Mouse (Mus musculus) thymus, adult 18-20 months (tissue): ENCODE results near the gene Igf1r.

Experiments used
- DNase-seq, 2 experiments: peaks; one replicate each; pipeline ENCODE4 v3.0.0; 2022; ENCODE audit warnings: mixed read lengths in 2 of 2

Gene Igf1r

DNA sequence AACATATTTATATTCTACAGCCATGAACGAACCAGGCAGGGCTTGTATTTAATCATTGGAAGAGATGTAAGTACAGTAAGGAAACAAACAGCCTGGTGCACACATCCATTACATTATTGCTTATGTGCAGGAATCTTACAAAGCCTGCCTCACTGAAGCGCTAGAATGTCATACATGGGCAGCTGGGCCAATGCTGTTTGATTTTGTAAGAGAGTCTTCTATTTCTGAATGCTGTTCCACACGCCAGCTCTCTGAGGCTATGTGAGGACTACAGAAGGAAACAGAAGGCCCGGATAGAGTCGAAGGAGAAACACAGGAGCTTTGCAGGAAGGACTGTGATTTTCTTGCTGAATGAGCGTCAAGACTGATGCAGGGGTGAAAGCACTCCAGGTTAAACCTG is 136.2 kb downstream of the Igf1r start:
- no peak for DNase-seq

DNA sequence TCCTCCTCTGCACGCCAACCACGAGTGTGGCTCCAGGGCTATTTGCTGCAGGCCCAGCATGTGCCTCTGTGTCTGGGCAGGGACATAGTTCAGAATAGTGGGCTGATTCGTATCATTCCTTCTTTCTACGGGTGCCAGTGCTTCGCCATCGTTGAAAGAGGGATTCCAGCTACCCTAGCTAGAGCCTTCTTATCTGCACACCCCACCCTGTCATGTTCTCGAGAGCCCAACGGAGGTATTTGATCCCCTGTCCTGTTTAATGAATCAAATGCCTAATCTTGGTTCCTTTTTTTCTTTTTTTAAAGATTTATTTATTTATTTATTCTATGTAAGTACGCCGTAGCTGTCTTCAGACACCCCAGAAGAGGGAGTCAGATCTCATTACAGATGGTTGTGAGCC is 137.1 kb downstream of the Igf1r start:
- DNase-seq, result no peak

DNA sequence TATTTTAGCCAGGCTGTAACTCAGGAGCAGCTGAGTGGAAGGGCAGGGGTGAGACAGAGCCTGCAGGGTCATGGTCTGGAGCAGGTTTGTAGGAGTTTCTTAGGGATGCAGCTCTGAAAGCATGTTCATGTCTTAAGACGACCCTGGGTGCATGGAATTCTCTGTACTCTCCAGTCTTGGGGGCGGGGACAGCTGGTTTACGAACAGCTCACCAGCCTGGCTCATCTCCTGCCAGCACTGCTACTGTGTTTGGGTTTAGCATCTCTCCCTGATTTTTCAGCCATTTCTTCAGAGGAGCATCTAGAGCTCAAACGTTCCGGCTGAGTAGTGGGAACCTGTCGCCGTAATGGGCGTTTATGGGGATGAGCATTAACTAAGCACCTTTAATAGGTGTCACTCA is 137.9 kb downstream of the Igf1r start:
- DNase-seq, result no peak

DNA sequence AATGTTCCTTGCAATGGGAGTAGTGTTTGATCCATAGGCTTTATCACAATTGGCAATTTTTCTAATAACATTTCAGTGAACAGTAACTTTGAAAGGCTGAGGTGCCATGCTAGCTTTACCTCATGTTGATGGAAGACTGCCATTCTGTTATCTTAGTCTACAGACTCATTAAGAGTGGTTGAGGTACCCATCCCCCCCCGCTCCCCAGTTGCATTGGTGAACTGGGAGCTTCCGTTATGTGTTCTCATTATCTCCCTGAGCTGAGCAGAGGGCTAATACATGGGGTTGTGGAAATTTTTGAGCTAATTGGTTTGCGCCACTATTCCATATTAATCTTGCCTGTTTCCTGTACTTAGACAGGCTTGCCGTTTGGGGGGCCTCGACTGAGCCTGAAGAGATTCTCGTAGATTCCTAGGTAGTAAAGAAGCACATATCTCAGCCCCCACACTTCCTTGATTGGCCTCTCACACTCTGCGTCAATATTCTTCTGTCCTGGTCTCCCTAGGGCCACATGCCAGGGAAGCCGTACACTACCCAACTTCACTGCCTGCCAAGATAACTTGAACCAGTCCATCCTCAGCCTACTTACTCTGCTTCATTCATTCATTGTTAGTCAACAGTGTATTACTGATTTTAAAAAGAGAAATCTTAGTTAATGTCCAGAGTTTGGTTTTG is 139.8 kb downstream of the Igf1r start:
- no peak for DNase-seq

DNA sequence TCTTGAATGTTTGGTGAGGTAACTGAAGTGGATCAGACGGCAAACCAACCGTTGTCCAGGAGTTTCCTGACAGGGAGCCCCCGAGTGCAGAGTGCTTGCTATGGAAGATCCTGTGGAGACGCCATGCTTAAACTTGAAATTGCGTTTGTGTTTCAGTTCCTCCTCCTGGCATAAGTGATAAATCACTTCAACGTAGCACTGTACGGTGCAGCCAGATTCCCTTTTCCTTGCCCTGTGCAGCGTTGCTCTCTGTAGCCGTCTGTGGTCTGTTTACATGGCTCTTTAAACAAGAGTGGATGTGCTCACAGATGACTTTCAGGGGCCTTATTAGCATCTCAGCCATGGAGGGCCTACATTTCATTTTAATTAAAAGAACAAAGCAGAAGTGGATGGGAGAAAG is 141.2 kb downstream of the Igf1r start:
- DNase-seq, result no peak

DNA sequence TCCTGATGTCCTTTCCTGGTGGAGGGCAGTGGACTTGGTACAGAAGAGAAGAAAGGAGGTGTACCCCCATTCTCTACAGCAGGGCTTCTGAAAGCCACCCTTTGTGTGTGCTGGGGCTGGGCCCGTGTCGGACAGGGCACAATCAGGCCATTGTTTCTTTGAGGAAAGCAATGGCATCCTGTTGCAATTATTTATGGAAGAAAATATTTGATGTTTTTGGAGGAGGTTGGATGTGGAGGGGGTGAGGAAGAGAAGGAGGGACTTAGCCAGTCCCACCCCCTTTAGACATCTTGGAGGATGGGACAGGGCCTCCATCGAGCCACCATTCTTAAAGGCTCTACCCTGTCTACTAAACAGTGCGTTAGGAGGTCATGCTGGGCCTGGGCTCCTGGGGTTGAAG is 142.9 kb downstream of the Igf1r start:
- DNase-seq, result no peak

DNA sequence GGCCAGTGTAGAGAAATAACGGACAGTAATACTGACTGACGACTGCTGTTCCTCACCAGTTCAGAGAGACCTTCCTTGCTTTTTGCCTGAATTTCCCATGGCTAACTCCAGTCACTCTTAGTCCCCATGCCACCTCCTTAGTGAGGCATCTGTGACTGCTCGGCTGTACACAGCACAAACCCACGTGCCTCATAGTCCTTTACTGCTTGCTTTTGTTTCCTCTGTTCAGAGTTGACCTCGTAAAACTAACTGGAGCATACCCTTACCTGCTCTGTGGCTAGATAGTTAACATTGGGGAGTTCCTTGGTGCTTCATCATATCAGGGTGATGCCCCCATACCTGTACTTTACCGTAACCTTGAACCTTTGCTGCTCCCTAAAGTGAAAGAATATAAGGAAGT is 143.8 kb downstream of the Igf1r start:
- DNase-seq, result no peak

DNA sequence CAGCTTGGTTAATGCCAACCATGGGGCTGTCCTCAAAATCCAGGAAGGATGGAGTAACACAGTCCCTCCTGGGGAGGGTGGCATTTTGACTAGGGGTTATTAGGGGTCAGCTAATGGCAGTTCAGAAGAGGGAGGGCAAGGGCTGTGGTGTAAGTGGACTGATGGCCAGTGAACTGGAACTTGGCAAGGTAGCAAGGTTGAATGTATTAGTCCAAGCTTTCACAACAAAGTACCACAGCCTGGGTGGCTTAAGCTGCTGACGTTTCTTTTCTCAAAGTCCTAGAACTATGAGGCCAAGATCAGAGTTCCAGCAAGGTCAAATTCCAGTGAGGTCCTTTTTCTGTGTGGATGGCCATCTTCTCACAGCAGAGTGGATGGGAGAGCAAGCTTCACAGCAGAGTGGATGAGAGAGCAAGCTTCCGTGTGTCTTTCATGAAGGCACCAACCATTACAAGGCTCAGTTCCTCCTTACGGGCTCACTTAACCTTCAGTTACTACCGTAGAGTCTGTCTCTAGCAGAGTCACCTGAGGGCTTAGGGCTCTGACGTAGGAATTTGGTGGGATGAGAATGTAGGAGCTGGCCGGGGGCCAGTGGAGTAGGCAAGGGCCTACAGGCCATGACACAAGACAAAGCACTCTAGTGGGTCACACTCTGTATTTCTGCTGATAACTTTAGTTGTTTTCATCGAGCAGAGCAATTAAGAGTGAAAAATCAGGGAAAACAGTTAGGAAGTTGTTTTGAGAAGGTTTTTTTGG is 144.6 kb downstream of the Igf1r start:
- no peak for DNase-seq

DNA sequence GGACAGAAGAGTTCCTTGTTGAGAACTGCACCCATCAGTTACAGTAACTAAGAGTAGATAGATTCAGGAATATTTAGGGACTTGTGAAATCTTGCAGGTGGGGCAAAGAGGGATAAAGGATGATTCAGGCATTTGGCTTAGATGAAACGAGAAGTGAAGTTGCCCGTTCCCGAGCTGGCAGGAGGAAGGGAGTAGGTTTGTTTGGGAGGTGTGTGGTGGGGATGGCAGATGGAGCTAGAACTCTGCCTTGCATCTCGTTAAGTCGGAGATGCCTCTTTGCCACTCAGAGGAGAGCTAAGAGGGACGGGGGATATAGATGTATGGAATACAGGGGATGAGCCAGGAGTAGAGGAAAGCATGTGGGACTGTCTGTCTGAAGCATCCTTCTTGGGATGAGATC is 145.5 kb downstream of the Igf1r start:
- no peak for DNase-seq

DNA sequence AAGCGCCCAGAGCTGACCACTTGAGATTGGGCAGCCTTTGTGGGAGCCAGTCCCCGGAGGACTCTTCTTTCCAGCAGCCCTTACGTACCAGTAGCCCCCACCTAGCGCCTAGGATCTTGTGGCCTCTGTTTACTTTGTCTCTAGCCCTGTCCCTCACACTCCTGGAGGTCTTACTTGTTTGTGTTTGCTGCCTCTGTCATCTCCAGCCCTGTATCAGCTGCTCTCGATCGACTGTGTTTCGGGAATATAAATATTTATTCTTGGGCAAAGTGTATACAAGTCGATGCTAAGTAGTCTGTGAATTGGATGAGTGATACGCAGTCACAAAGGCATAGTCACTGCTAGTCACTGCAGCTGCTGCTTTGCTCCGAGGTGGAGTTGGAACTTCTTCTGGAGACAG is 147.8 kb downstream of the Igf1r start:
- DNase-seq, result no peak

DNA sequence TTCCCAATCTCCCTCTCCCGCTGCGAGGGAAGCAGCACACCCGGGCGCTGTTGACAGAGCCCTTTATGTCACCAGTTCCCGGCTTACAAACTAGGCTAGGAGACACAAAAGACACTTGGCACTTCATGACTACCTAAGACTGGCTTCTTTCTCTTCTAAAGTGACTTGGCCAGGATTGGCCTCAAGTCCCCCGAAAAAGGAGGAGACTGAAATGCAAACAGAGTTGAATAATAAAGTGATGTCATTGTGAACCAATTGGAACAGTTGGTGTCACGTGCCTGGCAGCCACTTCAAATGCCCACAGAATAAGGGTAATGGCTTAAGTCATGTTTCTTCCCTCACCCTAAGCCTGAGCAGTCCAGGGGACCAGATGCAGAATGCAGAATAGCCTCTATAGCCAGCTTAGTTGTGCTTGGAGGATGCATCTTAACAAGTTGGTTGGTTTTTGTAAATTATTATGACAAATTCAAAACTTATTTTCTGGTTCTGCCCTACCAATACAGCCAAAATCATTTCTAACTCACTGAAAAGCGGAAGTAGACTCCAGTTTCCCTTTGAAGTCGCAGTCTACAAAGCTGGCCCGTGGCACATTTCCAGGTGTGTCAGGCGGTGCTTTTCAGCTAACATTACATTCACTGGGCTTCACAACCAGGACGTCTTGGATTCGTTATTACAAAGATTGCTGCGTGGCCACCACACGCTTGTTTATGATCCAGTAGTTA is 150.0 kb downstream of the Igf1r start:
- peak in 1 of 2 experiments; percentile 19 for DNase-seq

DNA sequence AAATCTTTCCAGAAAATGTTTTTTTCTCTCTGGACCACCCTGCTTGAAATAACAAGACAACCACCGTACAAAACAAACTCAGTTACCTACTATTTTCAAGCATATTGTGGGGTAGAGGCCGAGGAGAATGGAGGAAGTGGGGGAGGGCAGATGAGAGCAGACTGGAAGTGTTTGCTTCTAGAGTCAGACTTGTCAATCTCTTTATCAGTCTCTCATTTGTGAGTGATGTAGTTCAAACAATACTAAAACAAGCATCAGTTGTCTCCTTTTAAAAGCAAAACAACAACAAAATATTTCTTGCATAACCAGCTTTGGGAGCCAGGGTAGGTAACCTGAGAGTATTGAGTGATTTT is 150.5 kb downstream of the Igf1r start:
- no peak for DNase-seq

DNA sequence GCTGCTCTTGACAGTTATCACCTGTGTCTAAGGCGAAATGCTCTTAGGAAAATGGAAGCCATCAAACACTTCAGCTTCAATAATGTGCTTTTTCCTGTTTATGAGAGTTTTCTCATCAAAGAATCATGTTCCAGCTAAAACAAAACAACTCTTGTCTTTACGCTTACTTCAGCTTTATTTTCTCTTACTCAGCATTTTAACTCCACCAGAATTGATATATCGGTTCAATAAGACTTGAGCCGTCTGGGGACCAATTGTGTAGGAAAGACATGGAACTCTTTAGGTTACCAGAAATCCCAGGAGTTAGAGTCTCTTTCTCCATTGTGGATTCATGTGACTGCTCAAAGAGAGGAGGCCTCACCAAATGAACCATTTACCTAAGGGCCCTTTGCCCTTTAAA is 158.9 kb downstream of the Igf1r start:
- no peak for DNase-seq

DNA sequence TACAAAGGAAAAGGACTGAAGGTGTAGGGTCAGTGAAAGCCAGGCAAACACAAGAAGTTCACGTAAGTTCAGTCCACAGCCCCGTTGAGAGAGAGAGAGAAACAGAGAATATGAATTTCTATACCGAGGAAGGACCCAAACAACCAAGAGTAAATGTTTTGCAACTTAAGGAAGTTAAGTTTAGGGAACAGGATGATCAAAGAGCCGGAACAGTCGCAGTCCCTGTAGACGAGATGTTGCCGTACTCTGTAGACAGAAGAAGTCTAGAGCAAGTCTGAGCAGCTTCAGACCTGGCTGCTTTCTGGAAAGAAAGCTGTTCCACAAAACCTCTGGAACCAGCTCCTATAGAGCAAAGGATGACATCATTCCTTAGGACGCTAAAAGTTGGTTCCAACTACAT is 160.0 kb downstream of the Igf1r start:
- DNase-seq, result no peak

DNA sequence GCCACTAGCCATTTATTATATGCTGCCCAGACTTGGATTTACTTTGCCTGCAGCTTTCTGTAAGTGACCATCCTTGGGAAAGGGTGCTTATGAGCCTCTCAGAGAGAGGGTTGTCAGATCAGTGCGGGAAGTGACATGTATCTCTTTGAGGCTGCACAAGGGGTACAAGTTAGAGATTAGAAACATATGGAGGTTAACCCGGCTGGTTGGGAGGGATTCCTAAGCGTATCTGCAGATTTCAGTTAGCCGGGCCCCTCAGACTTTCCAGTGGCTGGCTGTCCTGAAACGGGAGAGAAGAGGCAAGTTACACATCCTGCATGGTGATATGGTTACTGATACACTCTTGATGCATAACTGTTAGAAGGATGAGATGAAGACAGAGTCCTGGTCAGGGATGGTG is 161.7 kb downstream of the Igf1r start:
- DNase-seq, result no peak

DNA sequence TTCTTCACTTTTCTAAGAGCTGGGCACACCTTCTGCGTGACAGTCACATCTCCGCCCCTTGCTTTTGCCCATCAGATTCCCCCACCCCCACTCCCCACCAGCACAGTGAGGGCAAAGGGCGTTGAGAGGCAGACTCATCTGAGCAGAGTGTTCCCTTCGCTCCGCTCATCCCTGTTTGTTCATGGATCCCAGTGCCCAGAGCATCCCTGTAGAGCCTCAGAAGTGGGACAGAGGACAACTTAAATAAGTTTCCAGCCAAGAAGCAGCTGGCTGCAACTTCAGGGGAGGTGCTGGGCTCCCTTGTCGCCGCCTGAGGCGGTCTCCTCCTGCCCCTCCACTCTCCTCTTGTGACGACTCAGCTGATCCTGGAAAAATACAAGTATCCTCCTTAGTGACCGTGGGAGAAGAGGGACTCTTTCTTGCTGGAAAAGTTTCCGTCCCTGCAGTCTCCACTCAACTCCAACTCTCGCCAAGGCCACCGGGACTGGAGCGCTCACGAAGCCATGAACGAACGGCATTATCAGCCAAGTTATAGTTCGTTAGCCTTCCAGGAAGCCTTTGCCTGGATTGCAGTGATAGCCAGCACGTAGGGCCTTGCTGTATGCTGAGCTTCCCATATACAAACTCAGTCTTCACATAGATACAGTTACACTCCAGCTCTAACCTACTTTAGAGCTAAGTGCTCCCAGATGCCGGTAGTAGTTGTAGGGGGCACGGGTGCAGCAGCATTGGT is 162.5 kb downstream of the Igf1r start:
- no peak for DNase-seq

DNA sequence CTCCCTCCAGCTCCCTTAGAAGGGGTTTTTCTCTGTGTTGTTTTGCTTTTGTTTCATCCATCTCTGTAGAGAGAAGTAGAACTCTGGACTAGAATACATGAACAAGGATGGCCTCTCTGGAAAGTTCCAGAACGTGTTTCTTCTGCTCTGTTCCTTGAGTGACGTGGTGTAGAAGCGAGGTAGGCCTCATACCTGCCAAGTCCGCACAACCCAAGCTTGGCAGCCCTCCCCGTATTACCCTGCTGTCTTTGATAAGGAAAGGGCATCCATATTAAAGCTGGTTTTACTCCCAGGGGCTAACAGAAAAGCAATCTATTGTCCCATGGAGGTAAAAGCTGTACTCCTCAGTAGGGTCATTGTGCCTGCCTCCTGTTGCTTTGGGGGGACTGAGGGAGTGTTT is 164.9 kb downstream of the Igf1r start:
- no peak for DNase-seq

DNA sequence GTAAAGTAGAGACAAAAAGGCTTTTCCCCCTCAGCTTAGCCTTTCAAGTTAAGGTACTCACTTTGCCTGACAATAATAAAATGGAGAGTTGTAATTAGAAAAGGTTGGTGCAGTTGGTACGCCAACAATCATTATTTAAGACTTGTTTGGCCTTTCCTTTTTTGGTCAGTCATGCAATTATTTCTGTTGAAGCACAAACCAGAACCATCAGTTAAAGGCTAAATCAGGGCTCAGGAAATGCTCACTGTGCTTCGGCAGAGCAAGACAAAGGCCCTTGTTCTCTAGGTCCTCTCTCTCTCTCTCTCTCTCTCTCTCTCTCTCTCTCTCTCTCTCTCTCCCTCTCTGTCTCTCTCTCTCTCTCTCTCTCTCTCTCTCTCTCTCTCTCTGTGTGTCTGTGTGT is 165.4 kb downstream of the Igf1r start:
- DNase-seq, result no peak

DNA sequence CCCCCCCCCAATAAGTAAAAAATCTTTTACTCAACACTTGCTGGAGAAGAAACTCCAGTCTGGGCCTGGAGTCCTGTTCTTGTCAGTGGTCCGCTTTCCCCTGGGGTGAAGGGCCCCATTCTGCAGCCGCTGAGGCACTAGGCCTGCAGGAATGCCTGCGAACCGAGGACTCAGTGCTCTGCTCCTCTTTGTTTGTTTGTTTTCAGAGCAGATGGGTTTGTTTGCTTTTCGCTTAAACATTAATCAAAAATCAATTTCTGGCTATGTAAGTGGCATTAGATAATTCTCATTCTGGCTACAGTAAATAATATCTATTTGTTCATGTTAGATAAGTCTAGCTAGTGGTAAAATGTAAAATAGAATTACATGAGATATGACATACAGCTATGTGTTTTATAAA is 167.0 kb downstream of the Igf1r start:
- DNase-seq, result no peak

DNA sequence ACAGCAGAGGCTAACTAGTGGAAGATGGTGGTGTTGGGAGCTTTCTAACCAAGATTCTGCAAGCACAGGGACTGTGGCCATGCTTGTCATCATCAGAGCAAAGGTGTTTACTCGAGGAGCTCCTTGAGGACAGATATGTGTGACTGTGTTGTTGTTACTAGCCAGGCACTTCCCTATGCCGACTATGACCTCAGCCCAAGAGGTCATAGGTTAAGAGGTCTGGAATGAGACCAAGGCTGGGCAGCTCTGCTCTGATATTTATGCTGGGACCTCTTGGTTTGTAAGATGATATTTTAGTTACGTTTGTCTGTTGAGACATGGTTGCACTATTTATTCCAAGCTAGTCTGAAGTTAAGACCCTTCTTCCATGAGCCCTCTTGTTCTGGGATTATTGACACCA is 169.8 kb downstream of the Igf1r start:
- no peak for DNase-seq

DNA sequence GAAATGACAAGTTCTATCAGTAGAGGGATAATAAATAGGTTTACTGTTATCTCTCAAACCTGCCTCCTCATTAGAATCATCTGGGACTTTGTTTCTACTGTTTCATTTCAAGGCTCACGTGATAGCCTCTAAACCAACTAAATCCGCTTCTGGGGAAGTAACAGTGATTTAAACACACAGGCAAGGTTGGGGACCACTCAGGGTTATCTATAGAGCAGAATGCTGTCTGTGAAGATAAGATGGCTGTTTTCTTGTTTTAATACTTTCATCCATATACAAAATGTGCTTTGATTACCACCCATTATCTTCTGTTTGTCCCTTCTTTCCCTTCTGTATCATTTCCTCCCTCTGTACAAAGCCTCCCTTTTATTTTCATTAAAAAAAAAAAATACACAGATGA is 172.7 kb downstream of the Igf1r start:
- DNase-seq, result no peak

DNA sequence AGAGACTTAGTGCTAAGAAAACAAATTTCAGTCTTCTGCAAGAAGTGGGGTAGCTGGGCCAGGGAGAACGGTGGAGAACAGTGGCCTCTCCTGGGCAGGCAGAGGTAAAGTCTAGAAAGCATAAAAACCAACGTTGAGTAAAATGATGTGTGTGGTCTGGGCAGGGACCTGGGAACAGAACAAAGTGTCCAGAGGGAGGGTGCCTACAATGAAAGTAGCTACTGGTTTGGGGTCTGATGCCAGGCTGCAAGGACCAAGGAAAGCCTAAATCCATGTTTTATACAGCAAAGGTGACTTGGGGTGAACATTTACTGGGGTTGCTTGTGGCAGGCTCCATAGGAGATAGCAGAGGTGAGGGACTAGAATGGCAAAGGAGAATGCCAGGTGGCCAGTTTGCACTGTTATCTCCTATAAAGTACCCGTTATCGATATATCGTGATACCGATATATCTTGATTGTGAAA is 175.2 kb downstream of the Igf1r start:
- no peak for DNase-seq

DNA sequence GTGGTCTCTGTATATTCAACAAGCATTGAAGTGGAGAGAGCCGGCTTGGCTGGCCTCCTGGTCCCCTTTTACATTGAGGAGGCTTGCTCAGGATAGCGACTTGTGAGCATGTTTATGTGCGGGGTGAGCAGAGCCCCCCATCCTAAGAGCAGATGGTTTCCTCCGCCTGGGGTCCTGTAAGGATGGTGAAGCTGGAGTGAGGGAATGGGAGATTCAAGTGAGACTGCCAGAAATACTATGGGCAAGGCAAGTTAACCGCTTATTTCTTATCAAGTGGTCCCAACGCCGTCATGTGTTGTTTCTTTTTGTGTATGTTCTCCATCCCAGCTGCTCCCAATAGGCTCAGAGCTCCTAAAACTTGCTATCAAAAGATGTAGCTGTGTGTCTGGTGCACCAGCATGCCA is 175.6 kb downstream of the Igf1r start:
- DNase-seq, result no peak
